9 mouse cellular contexts compared by ENCODE assay signal in the genomic region with DNA sequence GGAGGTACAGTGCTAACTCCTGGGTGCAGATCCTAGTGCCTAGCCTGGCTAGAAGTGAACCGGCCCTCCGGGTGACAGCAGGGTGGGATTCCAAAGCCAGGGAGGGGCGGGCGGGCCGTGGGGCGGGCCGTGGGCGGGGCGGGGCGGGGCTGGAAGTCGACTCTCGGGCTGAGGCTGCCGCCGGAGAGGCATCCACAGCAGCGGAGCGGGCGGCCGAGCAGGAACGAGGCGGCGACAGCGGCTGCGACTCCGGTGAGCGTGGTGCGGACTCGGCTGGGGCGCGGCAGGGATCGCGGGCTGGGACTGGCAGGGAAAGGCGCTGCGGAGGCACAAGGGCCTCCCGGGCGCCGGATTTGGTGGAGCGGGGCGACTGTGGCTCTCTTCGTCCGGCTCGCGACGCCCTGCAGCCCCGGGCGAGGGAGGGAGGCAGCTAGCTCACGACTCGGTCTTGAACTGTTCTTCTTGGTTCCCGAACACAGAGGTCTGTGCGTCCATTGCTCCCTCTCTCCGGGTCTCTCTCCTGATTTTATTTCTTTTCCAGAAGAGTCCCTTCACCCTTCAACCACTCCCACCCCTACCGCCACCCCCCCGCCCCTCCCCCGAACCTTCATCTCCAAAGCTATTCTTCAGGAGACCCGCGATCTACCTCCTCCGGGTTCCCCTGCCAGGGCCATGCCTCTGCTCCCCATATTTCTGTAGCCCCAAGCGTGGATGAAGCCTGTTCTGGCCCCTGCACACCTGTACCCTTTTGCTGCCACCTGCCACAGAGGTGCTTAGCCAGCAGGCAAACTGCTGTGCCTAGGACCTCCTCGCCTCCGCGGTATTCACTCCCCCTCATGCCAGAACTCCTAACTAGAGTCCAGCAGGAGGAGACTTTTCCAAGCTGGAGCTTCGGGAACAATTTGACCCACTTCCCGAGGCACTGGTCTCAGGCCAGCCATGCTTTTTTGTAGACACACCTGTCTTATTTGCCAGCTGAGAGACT. TPM values are rescaled to one million over a fixed set of nuclear protein-coding genes. Genes with fewer than 3 reads are reported as not detected.
DNase-seq lines count a peak whose midpoint lies in the region; ATAC-seq lines count a peak whose summit lies in the region.
"Had no signal": no experiment of that assay in that cellular context is flagged by ENCODE, and none has a peak within 500 bp of the region (broad histone marks: within the 10 kb centered on the region; RNA-seq: fewer than 3 reads in every experiment).

Gene Fam49a, plus strand, starts transcription at position 153 of the 985 bp plus-strand sequence.

- DNase-seq in adrenal gland, adult 8-10 months, result peak; percentile 63
- peak; percentile 87 for DNase-seq in embryo, embryonic 11 days
- peak; percentile 83 for DNase-seq in limb, embryonic 11.5 days (ENCODE audit: low spot score)
- DNase-seq in midbrain, embryonic 11.5 days (ENCODE audit: low spot score, missing footprints), result peak; percentile 97
- DNase-seq in spleen, adult 12 weeks (ENCODE audit: low spot score), result peak; percentile 22
- no peak for DNase-seq in c-Kit-positive CD71-positive TER-119-positive erythroid progenitor cells, embryonic 14.5 days (ENCODE audit: low spot score)

- peak within 1 kb of the TSS; percentile 83 for H3K4me2 ChIP-seq in intestine, embryonic 16.5 days (ENCODE audit: low read depth, low read length)
- peak within 1 kb of the TSS; percentile 64 for H3K4me2 ChIP-seq in limb, embryonic 11.5 days (ENCODE audit: low read depth, severe bottlenecking)
- peak within 1 kb of the TSS; percentile 83 for H3K4me2 ChIP-seq in midbrain, embryonic 11.5 days

- peak within 1 kb of the TSS; percentile 82 for H3K9ac ChIP-seq in intestine, embryonic 16.5 days (ENCODE audit: low read depth, low read length)
- H3K9ac ChIP-seq in limb, embryonic 11.5 days (ENCODE audit: low read length), result peak within 1 kb of the TSS; percentile 55
- peak within 1 kb of the TSS; percentile 79 for H3K9ac ChIP-seq in midbrain, embryonic 11.5 days (ENCODE audit: low read length)

- H3K9me3 ChIP-seq in intestine, embryonic 16.5 days (ENCODE audit: control insufficient read depth, low read length), result no peaks in the 10 kb centered on the region
- H3K9me3 ChIP-seq in limb, embryonic 11.5 days (ENCODE audit: control insufficient read depth, low read length), result no peaks in the 10 kb centered on the region
- H3K9me3 ChIP-seq in midbrain, embryonic 11.5 days (ENCODE audit: control insufficient read depth, low read length), result no peaks in the 10 kb centered on the region

- H3K4me3 ChIP-seq in intestine, embryonic 16.5 days (ENCODE audit: low read length), result peak within 1 kb of the TSS; percentile 72
- peak within 1 kb of the TSS; percentile 39 for H3K4me3 ChIP-seq in limb, embryonic 11.5 days (ENCODE audit: low read depth, low read length)
- peak within 1 kb of the TSS; percentile 61 for H3K4me3 ChIP-seq in midbrain, embryonic 11.5 days (ENCODE audit: low read depth, low read length)
- H3K4me3 ChIP-seq: myocyte had no signal

- H3K36me3 ChIP-seq in intestine, embryonic 16.5 days (ENCODE audit: control insufficient read depth, insufficient read depth, low read length), result no peaks in the 10 kb centered on the region
- no peaks in the 10 kb centered on the region for H3K36me3 ChIP-seq in limb, embryonic 11.5 days (ENCODE audit: control insufficient read depth, insufficient read depth, low read length)
- H3K36me3 ChIP-seq in midbrain, embryonic 11.5 days (ENCODE audit: control insufficient read depth, insufficient read depth, low read length), result no peaks in the 10 kb centered on the region

- peaks cover 21% of the 10 kb centered on the region for H3K4me1 ChIP-seq in intestine, embryonic 16.5 days (ENCODE audit: control insufficient read depth, insufficient read depth, low read length)
- peaks cover 13% of the 10 kb centered on the region for H3K4me1 ChIP-seq in limb, embryonic 11.5 days (ENCODE audit: control insufficient read depth, insufficient read depth, low read length)
- peaks cover 17% of the 10 kb centered on the region for H3K4me1 ChIP-seq in midbrain, embryonic 11.5 days (ENCODE audit: control insufficient read depth, insufficient read depth, low read length)

- H3K27ac ChIP-seq in intestine, embryonic 16.5 days (ENCODE audit: low read length), result no peak within 1 kb of the TSS
- H3K27ac ChIP-seq in limb, embryonic 11.5 days (replicated peaks; ENCODE audit: low read depth, low read length), result no peak within 1 kb of the TSS
- H3K27ac ChIP-seq in midbrain, embryonic 11.5 days (ENCODE audit: low read depth, low read length), result no peak within 1 kb of the TSS

- H3K27me3 ChIP-seq in intestine, embryonic 16.5 days (replicated peaks; ENCODE audit: control insufficient read depth, insufficient read depth, low read length), result no peaks in the 10 kb centered on the region
- H3K27me3 ChIP-seq in limb, embryonic 11.5 days (ENCODE audit: control insufficient read depth, insufficient read depth, low read length), result peaks cover 2% of the 10 kb centered on the region; the same call in 1 of the 2 replicates
- no peaks in the 10 kb centered on the region for H3K27me3 ChIP-seq in midbrain, embryonic 11.5 days (ENCODE audit: control insufficient read depth, insufficient read depth, low read length)

- 1% methylated on average over 54 of the region's 62 CpGs for WGBS in intestine, embryonic 16.5 days
- under 1% methylated on average over 47 of the region's 62 CpGs for WGBS in limb, embryonic 11.5 days
- under 1% methylated on average over 55 of the region's 62 CpGs for WGBS in midbrain, embryonic 11.5 days

- peak; percentile 81 for ATAC-seq in granulocyte monocyte progenitor cell, adult 5-6 weeks (replicated peaks; ENCODE audit: poor library complexity, severe bottlenecking)
- ATAC-seq in intestine, embryonic 16.5 days, result peak; percentile 90
- ATAC-seq in limb, embryonic 11.5 days (ENCODE audit: insufficient number of reproducible peaks, low FRiP score, low TSS enrichment, low read depth), result peak; percentile 88
- ATAC-seq in midbrain, embryonic 11.5 days (ENCODE audit: low FRiP score), result peak; percentile 92

RNA-seq across cellular contexts. Expression of gene Fam49a, which starts in this region (rescaled TPM):
- total RNA-seq in adrenal gland, adult 8-10 months (2022), result 10 to 100 TPM; 18.2 to 25.3 (median 21.5) TPM
- total RNA-seq in granulocyte monocyte progenitor cell, adult 5-6 weeks (2014; fragmentation: Nextera tagmentation), result 6.4 and 9.3 TPM in 2 replicates
- total RNA-seq in granulocyte monocyte progenitor cell, adult 5-6 weeks (2017), result 4.4 and 6.7 TPM in 2 replicates
- polyA plus RNA-seq in intestine, embryonic 16.5 days (2015; fragmentation: Nextera tagmentation; extraction: Ambion mirVana), result 7.8 and 8.6 TPM in 2 replicates
- polyA plus RNA-seq in limb, embryonic 11.5 days (2014; fragmentation: Nextera tagmentation; extraction: Ambion mirVana), result 7.5 and 8.4 TPM in 2 replicates
- polyA plus RNA-seq in midbrain, embryonic 11.5 days (2014; fragmentation: Nextera tagmentation; extraction: Ambion mirVana), result 14.4 and 18.2 TPM in 2 replicates
- polyA plus RNA-seq: myocyte had no signal
